Mouse (Mus musculus) limb, embryonic 11.5 days (tissue): ENCODE measurements around the gene Hist1h4b. TPM values are rescaled to one million over a fixed set of nuclear protein-coding genes. Genes with fewer than 3 reads are reported as not detected.
"Not testable (repeated sequence)": the region's sequence is repeated elsewhere in the genome, so short reads cannot be mapped to it uniquely, and the experiment has no call there.

Experiments used
- ATAC-seq: fragments of 200-750 bp; cut with Nextera tagmentation; 2 replicates; pipeline ENCODE4 v1.8.0; 2017; ENCODE audit warnings: low read depth; ENCODE audit not compliant: insufficient number of reproducible peaks, low FRiP score, low TSS enrichment
- DNase-seq: peaks from one replicate; pipeline ENCODE4 v3.0.0-alpha.2; 2015; ENCODE audit warnings: low spot score
- H3K27ac ChIP-seq: fragments of 300-500 bp; sonication (generic); replicated peaks from 2 replicates; pipeline ENCODE4 v1.5.1; 2014; ENCODE audit warnings: low read depth, mild to moderate bottlenecking, low read length
- H3K27me3 ChIP-seq: fragments of 300-500 bp; sonication (generic); 2 replicates; pipeline ENCODE4 v1.6.1; 2014; ENCODE audit warnings: mild to moderate bottlenecking, low read length, mixed read lengths; ENCODE audit not compliant: control insufficient read depth, insufficient read depth
- H3K36me3 ChIP-seq: fragments of 300-500 bp; sonication (generic); 2 replicates; pipeline ENCODE4 v1.6.1; 2014; ENCODE audit warnings: mild to moderate bottlenecking, low read length, moderate library complexity, mixed read lengths; ENCODE audit not compliant: control insufficient read depth, insufficient read depth
- H3K4me1 ChIP-seq: fragments of 300-500 bp; sonication (generic); 2 replicates; pipeline ENCODE4 v1.6.1; 2014; ENCODE audit warnings: low read length, mixed read lengths; ENCODE audit not compliant: control insufficient read depth, insufficient read depth
- H3K4me2 ChIP-seq: fragments of 300-500 bp; sonication (generic); 2 replicates; pipeline ENCODE4 v1.6.1; 2014; ENCODE audit warnings: low read depth, mild to moderate bottlenecking, moderate library complexity; ENCODE audit not compliant: severe bottlenecking
- H3K4me3 ChIP-seq: fragments of 300-500 bp; sonication (generic); 2 replicates; pipeline ENCODE4 v1.5.1; 2014; ENCODE audit warnings: low read depth, low read length
- H3K9ac ChIP-seq: fragments of 300-500 bp; sonication (generic); 2 replicates; pipeline ENCODE4 v1.6.1; 2014; ENCODE audit warnings: mild to moderate bottlenecking, low read length
- H3K9me3 ChIP-seq: fragments of 300-500 bp; sonication (generic); 2 replicates; pipeline ENCODE4 v1.6.1; 2016; ENCODE audit warnings: low read length; ENCODE audit not compliant: control insufficient read depth
- WGBS: fragments of 180-500 bp; shearing (Covaris S2); extraction: QIAGEN DNeasy Blood & Tissue Kit; methylation state at CpG from one replicate; pipeline ENCODE4 v1.1.7; 2014; 5-methylcytosine and 5-hydroxymethylcytosine counted together
- polyA plus RNA-seq: library from polyadenylated mRNA; unstranded; fragments of >200 nt; fragmentation: Nextera tagmentation; extraction: Ambion mirVana; gene quantifications from 2 replicates; pipeline ENCODE4 v1.2.1, GENCODE M21; 2014

Hist1h4b gene
- polyA plus RNA-seq, 1 experiment from 2014 or later: 6.3 TPM

GRCm38 (mm10) chr13:23757211-23757773, 479 bp downstream of the Hist1h4b start:
- Histone ChIP-seq H3K4me3 (peak overlapping the region; percentile 34), H3K36me3 (no peaks in the 10 kb centered on the region), H3K4me2 (peak overlapping the region; percentile 70), H3K27me3 (no peaks in the 10 kb centered on the region), H3K4me1 (peaks cover 6% of the 10 kb centered on the region; the same call in 1 of the 2 replicates), H3K9ac (peak overlapping the region; percentile 63), H3K27ac (peak overlapping the region; percentile 95), H3K9me3 (no peaks in the 10 kb centered on the region)
- ATAC-seq: no peak
- DNase-seq: peak; percentile 80
- 2% methylated on average over 15 of the region's 23 CpGs for WGBS

DNA sequence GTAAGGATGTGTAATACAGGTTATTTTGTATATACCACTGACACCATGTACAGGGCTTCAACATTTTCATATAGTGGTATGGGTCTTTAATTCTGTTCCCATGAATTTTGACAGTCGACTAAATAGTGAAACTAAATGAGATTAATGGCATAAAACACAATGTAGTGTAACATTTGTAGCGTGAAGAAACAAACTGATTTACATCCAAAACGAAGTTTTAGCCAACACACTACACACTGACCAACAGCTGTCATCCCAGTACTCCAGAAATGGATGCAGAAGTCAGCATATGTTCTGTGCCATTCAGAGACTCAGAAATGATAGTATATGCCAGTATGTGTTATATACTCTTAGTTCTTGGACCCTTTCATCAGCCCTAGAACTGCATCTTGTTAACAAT, 1.1 kb downstream of the Hist1h4b start:
- ATAC-seq: no peak
- H3K9ac ChIP-seq: no peak overlapping the region
- H3K4me1 ChIP-seq: peaks cover 6% of the 10 kb centered on the region; the same call in 1 of the 2 replicates
- peak overlapping the region; percentile 70 for H3K4me2 ChIP-seq
- no peaks in the 10 kb centered on the region for H3K9me3 ChIP-seq
- H3K27me3 ChIP-seq: no peaks in the 10 kb centered on the region
- no peak for DNase-seq
- peak overlapping the region; percentile 95; the same call in 1 of the 2 replicates for H3K27ac ChIP-seq
- H3K36me3 ChIP-seq: no peaks in the 10 kb centered on the region
- WGBS: 51% methylated on average over 3 of the region's 3 CpGs
- no peak overlapping the region for H3K4me3 ChIP-seq

DNA sequence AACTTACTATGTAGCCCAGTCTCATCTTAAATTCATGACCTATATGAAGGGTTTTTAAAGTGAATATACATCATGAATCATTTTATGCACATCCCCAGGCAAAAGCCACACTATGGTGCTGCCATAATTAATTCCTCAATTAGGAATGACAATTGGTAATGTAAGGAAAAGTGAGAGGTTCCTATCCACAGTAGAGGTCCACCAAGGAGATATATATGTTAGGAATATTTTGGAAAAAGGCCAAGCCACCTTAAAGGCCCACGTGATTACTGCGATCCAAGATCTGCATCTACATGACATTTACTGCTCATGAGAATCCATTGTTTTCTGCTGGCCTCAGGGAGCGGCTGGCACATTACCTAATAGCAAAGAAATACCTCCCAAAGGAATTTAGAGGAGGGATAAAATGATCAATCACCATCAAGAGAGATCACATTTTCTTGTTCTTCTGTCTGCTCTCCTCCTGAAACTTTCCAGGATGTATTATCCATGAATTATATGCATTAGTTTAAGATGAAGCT, 2.5 kb downstream of the Hist1h4b start:
- Histone ChIP-seq H3K27ac (no peak overlapping the region), H3K4me2 (no peak overlapping the region), H3K36me3 (no peaks in the 10 kb centered on the region), H3K9me3 (no peaks in the 10 kb centered on the region), H3K4me1 (peaks cover 6% of the 10 kb centered on the region), H3K27me3 (no peaks in the 10 kb centered on the region), H3K4me3 (no peak overlapping the region), H3K9ac (no peak overlapping the region)
- ATAC-seq (no peak), DNase-seq (no peak)
- WGBS: 77% methylated on average over 3 of the region's 3 CpGs

GRCm38 (mm10) chr13:23759916-23760239, 3.1 kb downstream of the Hist1h4b start:
- DNase-seq (no peak), ATAC-seq (no peak)
- Histone ChIP-seq H3K9ac (peak overlapping the region; percentile 74; the same call in 1 of the 2 replicates), H3K4me2 (peak overlapping the region; percentile 65; the same call in 1 of the 2 replicates), H3K4me1 (peaks cover 8% of the 10 kb centered on the region), H3K9me3 (no peaks in the 10 kb centered on the region), H3K36me3 (no peaks in the 10 kb centered on the region), H3K4me3 (no peak overlapping the region; the same call in 1 of the 2 replicates), H3K27me3 (no peaks in the 10 kb centered on the region), H3K27ac (peak overlapping the region; percentile 86)
- 79% methylated on average over 1 of the region's 1 CpGs for WGBS

GRCm38 (mm10) chr13:23760240-23760971, 3.6 kb downstream of the Hist1h4b start:
- Histone ChIP-seq H3K27ac (peak overlapping the region; percentile 86), H3K4me2 (peak overlapping the region; percentile 65), H3K9ac (peak overlapping the region; percentile 74), H3K4me1 (peaks cover 8% of the 10 kb centered on the region), H3K36me3 (no peaks in the 10 kb centered on the region), H3K27me3 (no peaks in the 10 kb centered on the region), H3K9me3 (no peaks in the 10 kb centered on the region), H3K4me3 (peak overlapping the region; percentile 35)
- no peak; the same call in 1 of the 2 replicates for ATAC-seq
- WGBS: 3% methylated on average over 20 of the region's 27 CpGs
- DNase-seq: peak; percentile 66

DNA sequence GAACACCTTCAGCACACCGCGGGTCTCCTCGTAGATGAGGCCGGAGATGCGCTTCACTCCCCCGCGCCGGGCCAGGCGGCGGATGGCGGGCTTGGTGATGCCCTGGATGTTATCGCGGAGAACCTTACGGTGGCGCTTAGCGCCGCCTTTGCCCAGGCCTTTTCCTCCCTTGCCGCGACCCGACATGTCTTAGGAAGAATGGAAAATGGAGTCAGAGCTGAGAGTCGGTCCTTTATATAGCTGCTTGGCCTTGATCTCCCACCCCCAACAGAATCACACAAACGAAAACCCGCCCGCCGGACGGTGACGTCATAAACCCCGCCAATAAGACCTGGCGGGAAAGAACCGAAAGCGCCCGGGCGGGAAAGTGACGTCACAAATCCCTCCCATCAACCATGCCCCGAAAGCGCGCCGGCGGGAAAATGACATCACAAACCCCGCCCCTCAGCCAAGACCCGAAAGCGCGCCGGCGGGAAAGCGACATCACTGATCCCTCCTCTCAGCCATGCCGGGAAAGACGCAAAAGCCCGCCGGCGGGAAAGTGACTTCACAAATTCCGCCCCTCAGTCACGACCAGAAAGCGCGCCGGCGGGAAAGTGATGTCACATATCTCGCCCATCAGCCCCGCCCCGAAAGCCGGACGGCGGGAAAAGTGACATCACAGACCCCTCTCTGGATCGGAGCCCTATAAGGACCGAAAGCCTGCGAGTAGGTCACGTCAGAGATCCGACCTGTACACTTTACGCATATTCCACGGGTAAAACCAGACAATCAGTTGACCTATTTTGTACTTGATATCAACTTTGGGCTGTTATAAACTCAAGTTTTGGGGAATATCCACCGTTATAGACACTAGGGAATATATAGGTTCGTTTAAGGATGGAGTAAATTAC, 4.4 kb downstream of the Hist1h4b start, which contains the start of gene Hist1h4a:
Gene Hist1h4a, minus strand, starts transcription at position 259 of the 893 bp plus-strand sequence.
- Histone ChIP-seq H3K27me3 (no peaks in the 10 kb centered on the region), H3K4me2 (peak within 1 kb of the TSS; percentile 65), H3K4me1 (peaks cover 8% of the 10 kb centered on the region), H3K9ac (peak within 1 kb of the TSS; percentile 74), H3K4me3 (peak within 1 kb of the TSS; percentile 36), H3K27ac (peak within 1 kb of the TSS; percentile 86), H3K36me3 (no peaks in the 10 kb centered on the region), H3K9me3 (no peaks in the 10 kb centered on the region)
- WGBS: under 1% methylated on average over 61 of the region's 72 CpGs
- ATAC-seq (peak; percentile 81), DNase-seq (peak; percentile 100)

GRCm38 (mm10) chr13:23761871-23762821, 5.3 kb downstream of the Hist1h4b start, which contains the start of gene Hist1h3a:
Gene Hist1h3a (minus strand): TSS chr13:23762386.
- Histone ChIP-seq H3K27ac (peak within 1 kb of the TSS; percentile 75), H3K4me3 (peak within 1 kb of the TSS; percentile 42), H3K9ac (peak within 1 kb of the TSS; percentile 70), H3K4me2 (peak within 1 kb of the TSS; percentile 65)
- ATAC-seq: peak; percentile 68
- DNase-seq: peak; percentile 76
- not testable (repeated sequence) for H3K4me1 ChIP-seq, H3K9me3 ChIP-seq, H3K27me3 ChIP-seq, H3K36me3 ChIP-seq
- WGBS: under 1% methylated on average over 26 of the region's 52 CpGs
